Mouse (Mus musculus): ENCODE data around the gene Pdzrn4. TPM values are rescaled to one million over a fixed set of nuclear protein-coding genes. Genes with fewer than 3 reads are reported as not detected.
"Not testable (repeated sequence)": the region's sequence is repeated elsewhere in the genome, so short reads cannot be mapped to it uniquely, and the experiment has no call there.

Gene Pdzrn4
- total RNA-seq (2015) (0.07 TPM in 1 of 2 replicates, not detected in the other), total RNA-seq (2017) (not detected in 2 replicates)

- no peak for ATAC-seq (ENCODE audit: poor library complexity, severe bottlenecking)
These were observed at the start of gene Pdzrn4 for GRCm38 (mm10) chr15:92396770-92397608. Pdzrn4 (plus strand) TSS chr15:92396881.

GRCm38 (mm10) chr15:92347426-92347825 lies 49.3 kb upstream of the Pdzrn4 start:
- ATAC-seq (ENCODE audit: poor library complexity, severe bottlenecking) = no peak

- ATAC-seq (ENCODE audit: poor library complexity, severe bottlenecking) = no peak
These were observed 48.8 kb upstream of the Pdzrn4 start for GRCm38 (mm10) chr15:92347902-92348301.

GRCm38 (mm10) chr15:92348453-92348852 lies 48.2 kb upstream of the Pdzrn4 start:
- ATAC-seq (ENCODE audit: poor library complexity, severe bottlenecking) = not testable (repeated sequence)

- no peak for ATAC-seq (ENCODE audit: poor library complexity, severe bottlenecking)
These were observed 32.5 kb upstream of the Pdzrn4 start for GRCm38 (mm10) chr15:92364153-92364552.

- no peak for ATAC-seq (ENCODE audit: poor library complexity, severe bottlenecking)
These were observed 32.1 kb upstream of the Pdzrn4 start for GRCm38 (mm10) chr15:92364592-92364991.

GRCm38 (mm10) chr15:92394811-92395210 lies 1.9 kb upstream of the Pdzrn4 start:
- no peak for ATAC-seq (ENCODE audit: poor library complexity, severe bottlenecking)

- no peak for ATAC-seq (ENCODE audit: poor library complexity, severe bottlenecking)
These were observed 2.1 kb downstream of the Pdzrn4 start for GRCm38 (mm10) chr15:92398747-92399146.

GRCm38 (mm10) chr15:92399278-92399677 lies 2.6 kb downstream of the Pdzrn4 start:
- no peak for ATAC-seq (ENCODE audit: poor library complexity, severe bottlenecking)

GRCm38 (mm10) chr15:92401554-92401953 lies 4.9 kb downstream of the Pdzrn4 start:
- ATAC-seq (ENCODE audit: poor library complexity, severe bottlenecking) = no peak

GRCm38 (mm10) chr15:92415323-92415722 lies 18.6 kb downstream of the Pdzrn4 start:
- ATAC-seq (ENCODE audit: poor library complexity, severe bottlenecking) = no peak

- no peak for ATAC-seq (ENCODE audit: poor library complexity, severe bottlenecking)
These were observed 19.5 kb downstream of the Pdzrn4 start for GRCm38 (mm10) chr15:92416141-92416540.

GRCm38 (mm10) chr15:92416658-92417057 lies 20.0 kb downstream of the Pdzrn4 start:
- ATAC-seq (ENCODE audit: poor library complexity, severe bottlenecking) = no peak

- ATAC-seq (ENCODE audit: poor library complexity, severe bottlenecking) = no peak
These were observed 20.4 kb downstream of the Pdzrn4 start for GRCm38 (mm10) chr15:92417120-92417519.

GRCm38 (mm10) chr15:92434605-92435004 lies 37.9 kb downstream of the Pdzrn4 start:
- no peak for ATAC-seq (ENCODE audit: poor library complexity, severe bottlenecking)

GRCm38 (mm10) chr15:92435306-92435705 lies 38.6 kb downstream of the Pdzrn4 start:
- ATAC-seq (ENCODE audit: poor library complexity, severe bottlenecking) = no peak

GRCm38 (mm10) chr15:92441630-92442180 lies 45.0 kb downstream of the Pdzrn4 start:
- no peak for ATAC-seq (ENCODE audit: poor library complexity, severe bottlenecking)

- no peak for ATAC-seq (ENCODE audit: poor library complexity, severe bottlenecking)
These were observed 51.0 kb downstream of the Pdzrn4 start for GRCm38 (mm10) chr15:92447708-92448147.

GRCm38 (mm10) chr15:92449112-92449511 lies 52.4 kb downstream of the Pdzrn4 start:
- ATAC-seq (ENCODE audit: poor library complexity, severe bottlenecking) = no peak

GRCm38 (mm10) chr15:92452620-92453019 lies 55.9 kb downstream of the Pdzrn4 start:
- no peak for ATAC-seq (ENCODE audit: poor library complexity, severe bottlenecking)

GRCm38 (mm10) chr15:92482198-92482597 lies 85.5 kb downstream of the Pdzrn4 start:
- ATAC-seq (ENCODE audit: poor library complexity, severe bottlenecking) = no peak

- ATAC-seq (ENCODE audit: poor library complexity, severe bottlenecking) = no peak
These were observed 94.7 kb downstream of the Pdzrn4 start for GRCm38 (mm10) chr15:92491376-92491775.

All from megakaryocyte, adult 5-6 weeks (primary cell).